8 mouse cellular contexts compared by ENCODE assay signal in genomic region chr7:74457347-74457975, GRCm38 (mm10).
DNase-seq lines count a peak whose midpoint lies in the region; ATAC-seq and TF ChIP-seq lines count a peak whose summit lies in the region.
"Had no signal": no experiment of that assay in that cellular context is flagged by ENCODE, and none has a peak within 500 bp of the region (broad histone marks: within the 10 kb centered on the region; RNA-seq: fewer than 3 reads in every experiment).

No protein-coding gene starts in this region.

- 0 out of 2 replicates have a peak overlapping the region, but pooled peaks have one; percentile 38 for H3K27ac ChIP-seq in cortical plate, adult 2 months (ENCODE audit: insufficient read depth, low read length)
- no peak overlapping the region for H3K27ac ChIP-seq in limb, embryonic 10.5 days
- H3K27ac ChIP-seq: midbrain, embryonic 10.5 days had no signal

- peaks cover 10% of the 10 kb centered on the region for H3K4me1 ChIP-seq in cortical plate, adult 2 months (ENCODE audit: control insufficient read depth, insufficient read depth, low read length)
- peaks cover 27% of the 10 kb centered on the region for H3K4me1 ChIP-seq in limb, embryonic 10.5 days

- H3K27me3 ChIP-seq in limb, embryonic 10.5 days (ENCODE audit: low read depth, poor library complexity, severe bottlenecking), result no peaks in the 10 kb centered on the region

- ATAC-seq in CD4-positive, CD25-positive, alpha-beta regulatory T cell, adult 4 months, result no peak

- H3K4me3 ChIP-seq in cortical plate, adult 2 months (ENCODE audit: insufficient read depth, low read length), result no peak overlapping the region
- H3K4me3 ChIP-seq in limb, embryonic 10.5 days, result no peak overlapping the region
- H3K4me3 ChIP-seq: midbrain, embryonic 10.5 days had no signal

- H3K9me3 ChIP-seq in limb, embryonic 10.5 days (replicated peaks), result no peaks in the 10 kb centered on the region
- H3K9me3 ChIP-seq: midbrain, embryonic 10.5 days had no signal

- peak; percentile 30 for DNase-seq in urinary bladder, postnatal 25 days (ENCODE audit: low spot score)
- no peak for DNase-seq in urinary bladder, postnatal 4 days (ENCODE audit: low spot score in 2 of 2)
- DNase-seq in left cerebral cortex, postnatal 25 days (ENCODE audit: low spot score in 2 of 2), result peak; percentile 27 to 81
- no peak for DNase-seq in limb, embryonic 10.5 days (ENCODE audit: low spot score)
- DNase-seq in retina, postnatal 1 day, result no peak

- intact Hi-C loops in left cerebral cortex, postnatal 25 days (cut with DNase I), result no loop called here

- no peak for TF ChIP-seq POLR2A in cortical plate, adult 2 months (IDR thresholded peaks at IDR 0.05; ENCODE audit: extremely low read depth, insufficient read depth, low read length)

- 89% methylated on average over 5 of the region's 5 CpGs for whole genome bisulfite sequencing in limb, embryonic 10.5 days

- no peak for TF ChIP-seq CTCF in cortical plate, adult 2 months (IDR thresholded peaks at IDR 0.05; ENCODE audit: extremely low read depth, insufficient read depth, low read length)

- H3K36me3 ChIP-seq in limb, embryonic 10.5 days, result no peaks in the 10 kb centered on the region
- H3K36me3 ChIP-seq: midbrain, embryonic 10.5 days had no signal

Comparison
In these comparisons a context has a peak if more than half of its experiments do, and no peak if none do; other contexts are left out.
1. DNase-seq: peak in urinary bladder, postnatal 25 days (single experiment) and left cerebral cortex, postnatal 25 days (2 of 2); none in urinary bladder, postnatal 4 days (0 of 2), limb, embryonic 10.5 days (single experiment) and retina, postnatal 1 day (single experiment).